Mouse (Mus musculus) heart, postnatal 14 days (tissue): ENCODE results near the gene Tnnc2. TPM values are rescaled to one million over a fixed set of nuclear protein-coding genes. Genes with fewer than 3 reads are reported as not detected.
A peak's percentile ranks its signal among the peaks of the same experiment; 100 is the strongest.

Experiments
- DNase-seq, 2 experiments: peaks; one replicate each; pipeline ENCODE4 v3.0.0; 2021 to 2022
- intact Hi-C: fragments of 180-260 bp; cut with DNase I; formaldehyde crosslinking; loops from one replicate; pipeline ENCODE4 v1.15.1; 2025
- total RNA-seq, 2 experiments: library from RNA; stranded (reverse); gene quantifications; 2 replicates each; pipeline ENCODE4 v1.2.3; 2021

Tnnc2 gene
- total RNA-seq, 2 experiments from 2014 or later = not detected

DNA sequence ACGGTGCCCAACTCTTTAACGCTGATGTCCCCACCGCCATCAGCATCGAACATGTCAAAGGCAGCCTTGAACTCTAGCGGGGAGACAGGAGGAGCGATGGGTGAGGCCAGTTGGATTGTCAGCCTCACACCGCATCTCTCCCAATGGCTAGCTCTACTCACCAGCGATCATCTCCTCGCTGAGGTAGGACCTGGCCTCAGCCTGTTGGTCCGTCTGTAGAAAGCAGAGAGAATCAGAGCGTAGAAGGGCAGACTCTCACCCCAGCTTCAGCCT, 1.8 kb downstream of the Tnnc2 start:
- no peak for DNase-seq

GRCm38 (mm10) chr2:164777246-164778014, 2.3 kb downstream of the Tnnc2 start:
- DNase-seq = no peak
- intact Hi-C loops = no loop called here

More for the DNA sequence above, 1.8 kb downstream of the Tnnc2 start:
- intact Hi-C loops = no loop called here

GRCm38 (mm10) chr2:164776801-164777200, 3.0 kb downstream of the Tnnc2 start:
- intact Hi-C loops = no loop called here
- DNase-seq = no peak

DNA sequence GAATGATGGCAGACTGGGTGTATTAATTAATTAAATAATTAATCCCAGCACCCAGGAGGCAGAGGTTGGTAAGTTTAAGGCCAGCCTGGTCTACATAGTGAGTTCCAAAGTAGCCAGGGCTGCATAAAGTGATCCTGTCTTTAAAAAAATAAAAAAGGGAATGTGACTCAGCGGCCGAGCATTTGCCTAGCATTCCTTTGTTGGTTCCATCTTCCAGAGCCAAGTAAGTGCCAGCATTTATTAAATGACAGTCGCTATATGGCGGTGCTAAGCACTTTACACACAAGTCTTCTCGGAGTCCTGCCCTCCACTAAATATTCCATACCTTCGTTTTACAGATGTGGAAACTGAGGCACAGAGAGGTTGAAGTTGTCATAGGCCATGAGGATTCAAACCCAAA, 3.6 kb downstream of the Tnnc2 start:
- intact Hi-C loops = no loop called here
- DNase-seq = no peak

- intact Hi-C loops = no loop called here
- no peak for DNase-seq
Observed at GRCm38 (mm10) chr2:164773989-164774364, 5.8 kb downstream of the Tnnc2 start.

GRCm38 (mm10) chr2:164773229-164773988, 6.4 kb downstream of the Tnnc2 start:
- no peak for DNase-seq
- intact Hi-C loops = no loop called here

DNA sequence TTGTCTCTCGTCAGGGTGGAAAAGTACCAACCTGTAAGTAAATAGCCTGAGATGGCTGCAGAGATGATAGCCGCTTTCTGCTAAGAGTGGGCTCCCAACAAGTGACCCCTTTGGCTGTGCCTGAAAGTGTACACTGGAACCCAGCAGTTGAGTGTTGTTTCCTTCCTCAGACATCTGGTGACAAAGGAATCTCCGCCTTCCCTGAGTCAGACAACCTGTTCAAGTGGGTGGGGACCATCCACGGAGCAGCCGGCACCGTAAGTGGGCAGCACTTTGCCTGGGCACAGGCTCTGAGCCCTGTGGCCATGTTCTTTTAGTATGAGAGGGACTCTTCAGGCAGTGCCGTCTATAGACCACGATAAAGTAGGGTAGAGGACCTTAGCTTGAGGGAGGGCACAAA, 8.6 kb downstream of the Tnnc2 start:
- intact Hi-C loops = no loop called here
- DNase-seq = no peak

- no peak for DNase-seq
- intact Hi-C loops = no loop called here
Observed at GRCm38 (mm10) chr2:164770279-164770678, 9.5 kb downstream of the Tnnc2 start.

DNA sequence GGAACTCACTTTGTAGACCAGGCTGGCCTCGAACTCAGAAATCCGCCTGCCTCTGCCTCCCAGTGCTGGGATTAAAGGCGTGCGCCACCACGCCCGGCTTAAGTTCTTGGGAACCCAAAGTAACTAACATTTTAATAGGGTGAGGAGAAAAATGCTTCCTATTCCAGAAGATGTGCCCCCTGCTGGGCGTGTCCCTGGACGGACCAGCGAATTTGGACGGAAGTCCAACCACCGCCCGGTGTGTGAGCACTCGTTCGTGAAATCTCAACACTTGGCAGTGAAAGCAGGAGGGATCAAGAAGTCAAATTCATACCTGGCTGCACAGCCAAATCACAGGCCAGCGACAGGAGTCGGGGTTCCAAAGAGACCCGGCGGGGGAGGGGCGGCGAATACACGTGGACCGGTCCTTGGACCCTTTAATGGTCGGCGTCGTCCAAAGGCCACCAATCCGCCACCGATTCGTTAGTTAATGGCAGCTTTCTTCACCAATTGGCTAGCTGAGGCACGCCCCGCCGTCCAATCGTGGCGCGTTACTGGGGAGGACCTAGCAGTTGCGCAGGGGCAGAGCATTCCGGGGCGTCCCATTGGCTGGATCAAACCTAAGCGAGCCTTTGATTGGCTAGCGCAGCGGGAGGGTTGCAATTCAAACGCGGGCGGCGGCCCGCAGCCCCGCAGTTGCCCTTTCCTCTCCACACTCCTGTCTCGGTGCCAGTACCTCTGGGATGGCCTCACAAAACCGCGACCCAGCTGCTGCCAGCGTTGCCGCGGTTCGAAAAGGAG, 10.3 kb downstream of the Tnnc2 start, which contains the start of gene Ube2c:
Gene Ube2c (plus strand): TSS at position 641 of the 780 bp plus-strand sequence.
- peak; percentile 95 to 98 for DNase-seq
- intact Hi-C loops = no loop called here

DNA sequence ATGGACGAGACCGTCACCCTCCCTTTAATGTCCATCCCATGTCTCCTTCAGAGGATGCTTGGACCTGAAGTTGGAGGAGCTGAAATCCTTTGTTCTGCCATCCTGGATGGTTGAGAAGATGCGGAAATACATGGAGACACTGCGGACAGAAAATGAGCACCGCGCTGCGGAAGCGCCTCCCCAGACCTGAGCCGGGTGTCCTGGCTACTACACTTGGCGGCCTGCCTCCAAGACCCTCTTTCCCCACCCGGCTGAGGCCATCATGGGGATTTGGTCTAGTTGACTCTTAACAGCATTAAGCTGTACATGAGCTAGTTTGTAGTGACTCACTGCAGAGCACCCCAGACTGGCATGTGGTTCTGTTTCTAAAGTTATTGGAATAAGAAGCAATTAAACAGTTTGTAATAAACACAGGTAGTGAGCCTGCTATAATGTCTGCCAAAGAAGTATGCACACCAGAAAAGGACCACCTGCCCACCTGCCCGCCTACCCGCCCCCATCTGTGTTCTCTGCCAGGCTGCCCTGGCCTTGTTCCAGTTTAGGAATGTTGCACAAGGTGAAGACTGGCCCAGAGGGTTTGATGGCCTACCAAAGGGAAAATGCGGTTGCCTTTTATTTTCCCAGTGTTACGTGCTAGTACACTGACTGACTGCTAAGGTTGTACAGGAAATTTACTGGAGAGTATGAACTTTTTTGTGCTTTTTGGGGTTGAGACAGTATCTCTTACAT, 11.8 kb downstream of the Tnnc2 start:
- intact Hi-C loops = no loop called here
- peak in 1 of 2 experiments; percentile 26 for DNase-seq

DNA sequence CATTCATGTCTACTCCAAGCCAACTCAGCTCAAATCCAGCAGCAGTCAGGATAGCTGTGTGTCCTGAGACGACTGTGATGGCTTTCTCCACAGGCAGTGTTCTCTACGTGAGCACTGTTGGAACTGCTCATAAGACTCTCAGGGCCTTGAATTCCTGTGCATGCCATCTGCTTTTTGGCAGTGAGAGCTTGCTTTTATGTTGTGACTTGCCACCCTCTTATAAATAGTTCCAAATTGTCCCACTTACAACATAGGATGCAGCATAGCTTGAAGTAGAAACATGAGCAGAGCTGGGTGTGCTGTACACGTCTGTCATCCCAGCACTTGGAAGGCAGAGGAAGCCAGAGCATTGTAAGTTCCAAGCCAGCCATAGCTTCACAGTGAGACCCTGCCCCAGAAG, 13.9 kb downstream of the Tnnc2 start:
- DNase-seq = no peak
- intact Hi-C loops = no loop called here

DNA sequence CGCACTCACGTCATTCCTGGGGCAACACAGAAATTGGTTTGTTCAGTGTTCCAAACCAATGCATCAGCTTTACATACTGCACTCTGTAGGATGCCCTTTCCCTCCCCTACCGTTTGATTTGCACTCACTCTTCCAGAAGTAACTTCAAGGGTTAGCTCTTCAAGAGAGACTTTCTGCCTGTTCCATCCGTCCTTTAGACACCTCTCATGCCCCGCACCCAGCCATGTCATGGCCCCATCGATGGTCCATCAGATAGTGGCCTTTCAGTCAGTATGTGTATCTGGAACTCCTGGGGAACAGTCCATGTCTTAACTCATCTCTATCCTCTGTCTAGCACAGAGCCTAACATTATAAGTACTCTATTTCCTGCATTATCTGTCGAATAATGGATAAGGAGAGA, 17.2 kb downstream of the Tnnc2 start:
- no peak for DNase-seq
- intact Hi-C loops = no loop called here

GRCm38 (mm10) chr2:164761971-164762370, 17.8 kb downstream of the Tnnc2 start:
- intact Hi-C loops = no loop called here
- DNase-seq = no peak

- DNase-seq = no peak
- intact Hi-C loops = no loop called here
Observed at GRCm38 (mm10) chr2:164761502-164761901, 18.3 kb downstream of the Tnnc2 start.

- intact Hi-C loops = no loop called here
- no peak for DNase-seq
Observed at GRCm38 (mm10) chr2:164760059-164760833, 19.5 kb downstream of the Tnnc2 start.

GRCm38 (mm10) chr2:164758692-164759091, 21.1 kb downstream of the Tnnc2 start:
- DNase-seq = no peak

DNA sequence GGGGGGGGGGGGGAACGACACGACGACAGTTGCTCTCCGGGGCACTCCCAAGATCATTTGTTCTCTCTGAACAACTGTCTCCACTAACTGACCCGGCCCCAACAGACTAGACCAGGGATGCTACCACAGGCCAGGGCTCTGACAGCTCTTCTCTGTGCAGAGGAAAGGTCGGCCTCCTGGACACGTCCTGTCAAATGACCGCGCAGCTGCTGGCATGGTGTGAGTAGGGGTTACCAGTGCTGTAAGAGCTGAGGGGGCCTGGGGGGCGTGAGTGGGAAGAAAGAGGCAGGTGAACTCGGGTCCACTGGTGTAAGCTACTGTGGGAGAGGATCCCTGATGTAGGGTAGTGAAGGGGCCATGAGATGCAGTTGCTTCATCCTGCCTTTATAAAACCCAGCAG, 21.9 kb downstream of the Tnnc2 start:
- DNase-seq = no peak
- intact Hi-C loops = no loop called here

More at GRCm38 (mm10) chr2:164758692-164759091, 21.1 kb downstream of the Tnnc2 start:
- intact Hi-C loops = no loop called here

GRCm38 (mm10) chr2:164754800-164755199, 25.0 kb downstream of the Tnnc2 start:
- intact Hi-C loops = no loop called here
- no peak for DNase-seq

DNA sequence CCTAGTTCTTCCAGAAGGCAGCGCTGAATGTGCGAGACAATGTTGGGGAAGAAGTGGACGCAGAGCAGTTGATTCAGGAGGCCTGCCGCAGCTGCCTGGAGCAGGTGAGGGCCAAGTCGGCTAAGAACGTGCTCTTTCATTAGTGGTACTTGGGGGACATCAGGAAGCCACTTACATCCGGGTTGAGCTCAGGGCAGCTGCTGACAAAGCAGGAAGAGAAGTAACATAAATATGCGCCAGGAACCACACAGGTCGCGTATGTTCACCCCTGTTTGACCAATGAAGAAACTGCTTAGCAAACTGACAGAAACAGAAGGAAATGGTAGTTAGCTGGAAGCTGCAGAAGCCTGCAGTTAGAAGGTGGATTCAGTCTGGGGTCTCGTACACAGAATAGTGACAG, 25.7 kb downstream of the Tnnc2 start:
- DNase-seq = no peak
- intact Hi-C loops = no loop called here

- intact Hi-C loops = no loop called here
- DNase-seq = no peak
Observed at GRCm38 (mm10) chr2:164752454-164752853, 27.3 kb downstream of the Tnnc2 start.
